Comparison of ENCODE assay signal across 8 mouse cellular contexts in the genomic region with DNA sequence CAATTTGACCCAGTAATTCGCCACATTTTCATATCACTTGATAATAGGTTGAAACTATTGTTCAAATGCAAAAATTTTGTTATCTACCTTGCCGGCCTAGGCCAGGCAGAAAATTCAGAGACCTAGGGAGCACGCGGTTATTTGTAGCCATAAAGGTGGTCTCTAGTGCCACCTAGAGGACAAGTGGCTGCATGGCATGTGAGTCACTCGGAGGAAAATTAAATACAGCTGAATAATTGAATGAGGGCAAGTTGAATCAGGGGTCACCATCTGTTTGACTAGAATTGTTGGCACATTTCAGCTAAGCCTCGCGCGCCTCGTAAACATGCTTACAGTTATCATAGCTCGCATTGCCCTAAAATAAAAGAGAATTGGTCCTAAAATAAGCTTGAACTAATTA.
DNase-seq lines count a peak whose midpoint lies in the region; ATAC-seq and TF ChIP-seq lines count a peak whose summit lies in the region.

No protein-coding gene starts in this region.

- no peak overlapping the region for H3K27ac ChIP-seq in heart, postnatal 0 days (ENCODE audit: low read depth)
- no peak overlapping the region for H3K27ac ChIP-seq in heart, embryonic 12.5 days (ENCODE audit: poor library complexity, severe bottlenecking)
- H3K27ac ChIP-seq in embryonic facial prominence, embryonic 11.5 days (replicated peaks; ENCODE audit: low read depth, low read length) = no peak overlapping the region

- H3K9me3 ChIP-seq in heart, postnatal 0 days (replicated peaks; ENCODE audit: control insufficient read depth, low read length) = no peaks in the 10 kb centered on the region
- no peaks in the 10 kb centered on the region for H3K9me3 ChIP-seq in heart, embryonic 12.5 days (replicated peaks)
- no peaks in the 10 kb centered on the region for H3K9me3 ChIP-seq in embryonic facial prominence, embryonic 11.5 days (replicated peaks; ENCODE audit: control insufficient read depth, low read length)

- 0 out of 2 replicates have a peak, but pooled peaks have one; percentile 36 for ATAC-seq in heart, postnatal 0 days (ENCODE audit: insufficient read depth, low read depth)
- ATAC-seq in heart, embryonic 12.5 days (ENCODE audit: insufficient number of reproducible peaks, low FRiP score) = no peak
- ATAC-seq in embryonic facial prominence, embryonic 11.5 days (replicated peaks; ENCODE audit: insufficient number of reproducible peaks, low FRiP score, low TSS enrichment, low read depth) = no peak
- peak; percentile 68 to 85; a peak in 3 of 4 replicates for ATAC-seq in hematopoietic stem cell, adult 5-6 weeks (replicated peaks in 1 of 2; ENCODE audit: insufficient read depth in 1 of 2, low FRiP score in 2 of 2, low TSS enrichment in 1 of 2, low read depth in 1 of 2, poor library complexity in 2 of 2, severe bottlenecking in 2 of 2)
- ATAC-seq in megakaryocyte-erythroid progenitor cell, adult 5-6 weeks (replicated peaks; ENCODE audit: low FRiP score, low TSS enrichment, poor library complexity, severe bottlenecking) = 0 out of 2 replicates have a peak, but pooled peaks have one; percentile 50

- TF ChIP-seq EP300 in heart, postnatal 0 days (IDR thresholded peaks at IDR 0.05; ENCODE audit: low read depth) = no peak

- H3K27me3 ChIP-seq in heart, postnatal 0 days (ENCODE audit: control insufficient read depth, insufficient read depth, low read length) = peaks cover 28% of the 10 kb centered on the region
- H3K27me3 ChIP-seq in heart, embryonic 12.5 days (replicated peaks) = peaks cover 46% of the 10 kb centered on the region
- no peaks in the 10 kb centered on the region; the same call in 1 of the 2 replicates for H3K27me3 ChIP-seq in embryonic facial prominence, embryonic 11.5 days (ENCODE audit: control insufficient read depth, insufficient read depth, low read length)

- peak; percentile 66 for DNase-seq in heart, postnatal 0 days (ENCODE audit: low spot score)
- DNase-seq in adrenal gland, postnatal 25 days = peak; percentile 42
- peak; percentile 93 for DNase-seq in embryonic facial prominence, embryonic 11.5 days (ENCODE audit: low spot score)
- peak; percentile 78 to 87 for DNase-seq in layer of hippocampus, postnatal 14 days (ENCODE audit: low spot score in 2 of 2)
- peak; percentile 67 for DNase-seq in right cerebral cortex, postnatal 4 days

- no peak overlapping the region for H3K4me2 ChIP-seq in heart, postnatal 0 days (ENCODE audit: low read depth, low read length)
- H3K4me2 ChIP-seq in heart, embryonic 12.5 days = no peak overlapping the region
- H3K4me2 ChIP-seq in embryonic facial prominence, embryonic 11.5 days (ENCODE audit: low read depth, low read length) = no peak overlapping the region

- no peak overlapping the region for H3K9ac ChIP-seq in heart, postnatal 0 days (replicated peaks; ENCODE audit: low read depth, low read length)
- no peak overlapping the region for H3K9ac ChIP-seq in heart, embryonic 12.5 days
- H3K9ac ChIP-seq in embryonic facial prominence, embryonic 11.5 days (replicated peaks; ENCODE audit: low read length) = no peak overlapping the region

- peak; percentile 92 for TF ChIP-seq CTCF in heart, postnatal 0 days (IDR thresholded peaks at IDR 0.05; ENCODE audit: low read depth)

- H3K4me1 ChIP-seq in heart, postnatal 0 days (ENCODE audit: control insufficient read depth, insufficient read depth) = 0 out of 2 replicates have a peak, but pooled peaks cover 4% of the 10 kb centered on the region
- peaks cover 11% of the 10 kb centered on the region for H3K4me1 ChIP-seq in heart, embryonic 12.5 days (replicated peaks)
- peaks cover 3% of the 10 kb centered on the region for H3K4me1 ChIP-seq in embryonic facial prominence, embryonic 11.5 days (ENCODE audit: control insufficient read depth, insufficient read depth, low read length)

- 7% methylated on average over 10 of the region's 10 CpGs for WGBS in heart, postnatal 0 days
- WGBS in heart, embryonic 12.5 days = 4% methylated on average over 10 of the region's 10 CpGs
- WGBS in embryonic facial prominence, embryonic 11.5 days = 2% methylated on average over 10 of the region's 10 CpGs

- no peaks in the 10 kb centered on the region for H3K36me3 ChIP-seq in heart, postnatal 0 days (replicated peaks; ENCODE audit: control insufficient read depth, insufficient read depth, low read length)
- no peaks in the 10 kb centered on the region for H3K36me3 ChIP-seq in heart, embryonic 12.5 days
- H3K36me3 ChIP-seq in embryonic facial prominence, embryonic 11.5 days (replicated peaks; ENCODE audit: control insufficient read depth, insufficient read depth, low read depth, low read length) = no peaks in the 10 kb centered on the region

- H3K4me3 ChIP-seq in heart, postnatal 0 days (ENCODE audit: low read depth, low read length) = no peak overlapping the region
- H3K4me3 ChIP-seq in heart, embryonic 12.5 days = no peak overlapping the region
- H3K4me3 ChIP-seq in embryonic facial prominence, embryonic 11.5 days (ENCODE audit: low read depth, low read length) = no peak overlapping the region

Comparison
In these comparisons a context has a peak if more than half of its experiments do, and no peak if none do; other contexts are left out.
1. ATAC-seq: peak in heart, postnatal 0 days (single experiment), hematopoietic stem cell, adult 5-6 weeks (2 of 2) and megakaryocyte-erythroid progenitor cell, adult 5-6 weeks (single experiment); none in heart, embryonic 12.5 days (single experiment) and embryonic facial prominence, embryonic 11.5 days (single experiment).
2. DNase-seq: peak in every context shown above with its lines; median percentile 93 in embryonic facial prominence, embryonic 11.5 days; 82 in layer of hippocampus, postnatal 14 days; 67 in right cerebral cortex, postnatal 4 days; 66 in heart, postnatal 0 days; 42 in adrenal gland, postnatal 25 days.